Mouse (Mus musculus): ENCODE measurements around the gene Msmp.
A peak's percentile ranks its signal among the peaks of the same experiment; 100 is the strongest.

Msmp gene

GRCm38 (mm10) chr4:43593453-43593852, 9.2 kb upstream of the Msmp start:
- DNase-seq (ENCODE audit: low spot score): no peak

- DNase-seq (ENCODE audit: low spot score): no peak
Observed at GRCm38 (mm10) chr4:43591961-43592360, 7.7 kb upstream of the Msmp start.

- DNase-seq (ENCODE audit: low spot score): no peak
Observed at GRCm38 (mm10) chr4:43591543-43591942, 7.2 kb upstream of the Msmp start.

- no peak for DNase-seq (ENCODE audit: low spot score)
Observed at GRCm38 (mm10) chr4:43587681-43588080, 3.4 kb upstream of the Msmp start.

- no peak for DNase-seq (ENCODE audit: low spot score)
Observed at GRCm38 (mm10) chr4:43586411-43586810, 2.1 kb upstream of the Msmp start.

GRCm38 (mm10) chr4:43585682-43586081, 1.4 kb upstream of the Msmp start:
- no peak for DNase-seq (ENCODE audit: low spot score)

GRCm38 (mm10) chr4:43583421-43583820, 873 bp downstream of the Msmp start:
- DNase-seq (ENCODE audit: low spot score): no peak

GRCm38 (mm10) chr4:43582241-43582640, 2.1 kb downstream of the Msmp start:
- no peak for DNase-seq (ENCODE audit: low spot score)

GRCm38 (mm10) chr4:43581381-43581780, 2.9 kb downstream of the Msmp start:
- DNase-seq (ENCODE audit: low spot score): no peak

- no peak for DNase-seq (ENCODE audit: low spot score)
Observed at GRCm38 (mm10) chr4:43580721-43581120, 3.6 kb downstream of the Msmp start.

- no peak for DNase-seq (ENCODE audit: low spot score)
Observed at GRCm38 (mm10) chr4:43579731-43580130, 4.6 kb downstream of the Msmp start.

- DNase-seq (ENCODE audit: low spot score): no peak
Observed at GRCm38 (mm10) chr4:43579256-43579655, 5.0 kb downstream of the Msmp start.

GRCm38 (mm10) chr4:43578376-43579204, 5.7 kb downstream of the Msmp start, which contains the start of the genes Rgp1 and Gba2:
TSS of gene Rgp1 (plus strand) at chr4:43578715.
TSS of gene Gba2 (minus strand) at chr4:43578873.
- DNase-seq (ENCODE audit: low spot score): peak; percentile 88

GRCm38 (mm10) chr4:43577237-43577881, 6.9 kb downstream of the Msmp start:
- DNase-seq (ENCODE audit: low spot score): no peak

- no peak for DNase-seq (ENCODE audit: low spot score)
Observed at GRCm38 (mm10) chr4:43575356-43575755, 8.9 kb downstream of the Msmp start.

GRCm38 (mm10) chr4:43573561-43573960, 10.7 kb downstream of the Msmp start:
- peak; percentile 33 for DNase-seq (ENCODE audit: low spot score)

GRCm38 (mm10) chr4:43571395-43572045, 12.8 kb downstream of the Msmp start:
- no peak for DNase-seq (ENCODE audit: low spot score)

GRCm38 (mm10) chr4:43567140-43567539, 17.2 kb downstream of the Msmp start:
- DNase-seq (ENCODE audit: low spot score): no peak

- DNase-seq (ENCODE audit: low spot score): no peak
Observed at GRCm38 (mm10) chr4:43564231-43564630, 20.1 kb downstream of the Msmp start.

GRCm38 (mm10) chr4:43563601-43563875, 20.8 kb downstream of the Msmp start:
- no peak for DNase-seq (ENCODE audit: low spot score)

GRCm38 (mm10) chr4:43562769-43563600, 21.3 kb downstream of the Msmp start:
- no peak for DNase-seq (ENCODE audit: low spot score)

Data from testis, postnatal 10 days (tissue).